Mouse (Mus musculus) lung, embryonic 14.5 days (tissue): ENCODE results near the gene Map2k7. TPM values are rescaled to one million over a fixed set of nuclear protein-coding genes. Genes with fewer than 3 reads are reported as not detected.
A peak's percentile ranks its signal among the peaks of the same experiment; 100 is the strongest.
"Not testable (repeated sequence)": the region's sequence is repeated elsewhere in the genome, so short reads cannot be mapped to it uniquely, and the experiment has no call there.

Experiments
- ATAC-seq: fragments of 200-750 bp; cut with Nextera tagmentation; 2 replicates; pipeline ENCODE4 v1.8.0; 2017; ENCODE audit warnings: mild to moderate bottlenecking, moderate TSS enrichment, moderate library complexity; ENCODE audit not compliant: insufficient read depth
- DNase-seq: peaks from one replicate; pipeline ENCODE4 v3.0.0-alpha.2; 2015
- H3K27ac ChIP-seq: fragments of 300-500 bp; sonication (generic); 2 replicates; pipeline ENCODE4 v1.5.1; 2014; ENCODE audit warnings: low read depth, mild to moderate bottlenecking, moderate library complexity
- H3K27me3 ChIP-seq: fragments of 300-500 bp; sonication (generic); 2 replicates; pipeline ENCODE4 v1.6.1; 2014; ENCODE audit warnings: low read length, control low read depth; ENCODE audit not compliant: insufficient read depth
- H3K36me3 ChIP-seq: fragments of 300-500 bp; sonication (generic); 2 replicates; pipeline ENCODE4 v1.6.1; 2014; ENCODE audit warnings: control low read depth; ENCODE audit not compliant: insufficient read depth
- H3K4me1 ChIP-seq: fragments of 300-500 bp; sonication (generic); 2 replicates; pipeline ENCODE4 v1.6.1; 2014; ENCODE audit warnings: antibody characterized with exemption, control low read depth; ENCODE audit not compliant: insufficient read depth
- H3K4me2 ChIP-seq: fragments of 300-500 bp; sonication (generic); 2 replicates; pipeline ENCODE4 v1.6.1; 2014; ENCODE audit warnings: mild to moderate bottlenecking
- H3K4me3 ChIP-seq: fragments of 300-500 bp; sonication (generic); 2 replicates; pipeline ENCODE4 v1.5.1; 2014; ENCODE audit warnings: low read depth, low read length
- H3K9ac ChIP-seq: fragments of 300-500 bp; sonication (generic); 2 replicates; pipeline ENCODE4 v1.6.1; 2014
- H3K9me3 ChIP-seq: fragments of 300-500 bp; sonication (generic); 2 replicates; pipeline ENCODE4 v1.6.1; 2016; ENCODE audit warnings: low read depth, low read length, control low read depth
- CTCF ChIP-seq: IDR thresholded peaks from 2 replicates; pipeline ENCODE4 v1.5.1; 2016; ENCODE audit warnings: antibody characterized with exemption, low read depth
- WGBS: fragments of 180-500 bp; shearing (Covaris S2); extraction: QIAGEN DNeasy Blood & Tissue Kit; methylation state at CpG from one replicate; pipeline ENCODE4 v1.1.7; 2014; 5-methylcytosine and 5-hydroxymethylcytosine counted together
- polyA plus RNA-seq: library from polyadenylated mRNA; unstranded; fragments of >200 nt; fragmentation: Nextera tagmentation; extraction: Ambion mirVana; gene quantifications from 2 replicates; pipeline ENCODE4 v1.2.1, GENCODE M21; 2014

Map2k7 gene
- polyA plus RNA-seq, 1 experiment from 2014 or later: 20.9 TPM

DNA sequence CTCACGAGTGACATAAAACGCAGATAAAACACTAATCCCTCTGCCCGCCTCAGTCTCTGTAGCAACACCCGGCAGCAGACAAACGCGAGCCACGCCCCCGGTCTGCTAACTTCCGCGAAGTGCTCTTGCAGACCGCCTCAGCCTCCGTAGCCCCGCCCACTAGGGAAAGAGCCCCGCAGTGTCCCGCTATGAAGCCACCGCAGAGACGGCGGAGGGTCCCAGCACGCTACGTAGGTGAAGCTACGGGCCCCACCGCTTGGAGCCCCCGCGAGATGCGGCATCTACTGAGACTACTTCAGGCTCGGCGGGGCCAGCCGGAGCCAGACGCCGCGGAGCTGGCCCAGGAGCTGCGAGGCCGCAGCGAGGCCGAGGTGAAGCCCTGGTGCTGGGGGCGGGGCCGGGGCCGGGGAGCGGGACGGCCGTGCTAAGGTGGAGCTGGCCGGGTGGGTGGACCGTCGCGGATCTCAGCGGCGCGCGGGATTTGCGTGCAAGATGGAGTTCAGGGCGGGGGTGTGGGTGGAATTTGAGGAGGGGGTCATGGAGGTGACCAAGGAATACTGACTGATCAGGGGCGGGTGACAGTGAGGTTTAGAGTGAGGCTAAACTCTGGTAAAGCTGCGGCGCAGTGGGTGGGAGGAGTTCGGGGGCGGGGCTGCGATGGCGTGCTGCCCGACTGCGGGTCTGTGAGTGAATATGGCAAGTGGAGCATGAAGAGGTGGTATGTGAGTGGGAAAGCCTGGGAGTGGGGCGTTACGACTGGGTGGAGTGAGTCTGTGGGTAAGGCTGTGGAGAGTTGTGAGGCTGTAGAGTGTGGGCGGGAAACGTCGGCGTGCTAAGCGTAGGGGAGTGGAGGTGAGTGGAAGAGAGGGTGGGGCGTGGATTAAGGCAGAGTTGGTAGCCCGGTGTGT, 14.6 kb downstream of the Map2k7 start, which contains the start of gene Snapc2:
TSS of gene Snapc2 (plus strand) at position 147 of the 908 bp plus-strand sequence.
- no peaks in the 10 kb centered on the region for H3K9me3 ChIP-seq
- DNase-seq (peak; percentile 99), ATAC-seq (peak; percentile 91)
- H3K27me3 ChIP-seq: no peaks in the 10 kb centered on the region
- 1% methylated on average over 69 of the region's 69 CpGs for whole genome bisulfite sequencing
- peak within 1 kb of the TSS; percentile 73 for H3K4me3 ChIP-seq
- H3K36me3 ChIP-seq: peaks cover 39% of the 10 kb centered on the region
- H3K27ac ChIP-seq: peak within 1 kb of the TSS; percentile 84
- H3K4me1 ChIP-seq: 0 out of 2 replicates have a peak, but pooled peaks cover 3% of the 10 kb centered on the region
- TF ChIP-seq CTCF: no peak
- peak within 1 kb of the TSS; percentile 81 for H3K4me2 ChIP-seq
- peak within 1 kb of the TSS; percentile 67 for H3K9ac ChIP-seq

- H3K9me3 ChIP-seq: no peaks in the 10 kb centered on the region
- DNase-seq (peak; percentile 75), ATAC-seq (no peak)
- peak; percentile 58 for TF ChIP-seq CTCF
- peak overlapping the region; percentile 67 for H3K9ac ChIP-seq
- 0 out of 2 replicates have a peak, but pooled peaks cover 3% of the 10 kb centered on the region for H3K4me1 ChIP-seq
- peak overlapping the region; percentile 73 for H3K4me3 ChIP-seq
- H3K4me2 ChIP-seq: peak overlapping the region; percentile 81
- WGBS: 57% methylated on average over 6 of the region's 6 CpGs
- peaks cover 35% of the 10 kb centered on the region for H3K36me3 ChIP-seq
- H3K27ac ChIP-seq: no peak overlapping the region
- H3K27me3 ChIP-seq: no peaks in the 10 kb centered on the region
Observed at GRCm38 (mm10) chr8:4254001-4254400, 15.5 kb downstream of the Map2k7 start.

DNA sequence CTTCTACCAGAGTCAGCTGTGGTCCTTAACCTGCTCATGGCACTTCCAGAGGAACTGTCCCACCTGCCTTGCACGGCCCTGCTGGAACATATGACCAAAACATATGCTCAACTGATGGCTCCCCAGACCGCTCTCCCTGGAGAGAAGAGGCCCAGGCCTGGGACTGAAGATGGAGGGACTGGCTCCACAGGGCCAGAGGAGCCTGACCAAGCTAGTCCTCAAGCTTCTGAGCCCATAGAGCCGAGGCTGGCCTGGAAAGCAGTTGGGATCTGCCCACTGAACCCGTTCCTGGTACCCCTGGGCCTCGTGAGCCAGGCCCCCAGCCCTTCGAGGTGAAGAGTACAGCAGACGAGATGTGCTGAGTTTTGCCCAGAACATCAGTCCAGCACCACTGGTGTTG, 16.9 kb downstream of the Map2k7 start:
- H3K4me3 ChIP-seq, H3K27me3 ChIP-seq, H3K4me2 ChIP-seq, H3K4me1 ChIP-seq, DNase-seq, H3K9ac ChIP-seq, H3K9me3 ChIP-seq, H3K27ac ChIP-seq, ATAC-seq: not testable (repeated sequence)
- peaks cover 41% of the 10 kb centered on the region for H3K36me3 ChIP-seq
- WGBS: 80% methylated on average over 7 of the region's 7 CpGs

- Histone ChIP-seq H3K9me3 (no peaks in the 10 kb centered on the region), H3K27me3 (no peaks in the 10 kb centered on the region), H3K4me2 (peak overlapping the region; percentile 77), H3K36me3 (peaks cover 54% of the 10 kb centered on the region), H3K27ac (no peak overlapping the region), H3K4me1 (0 out of 2 replicates have a peak, but pooled peaks cover 3% of the 10 kb centered on the region), H3K4me3 (no peak overlapping the region), H3K9ac (no peak overlapping the region; the same call in 1 of the 2 replicates)
- peak; percentile 28 for DNase-seq
- ATAC-seq: no peak
- no peak for TF ChIP-seq CTCF
- 48% methylated on average over 4 of the region's 4 CpGs for WGBS
Observed at GRCm38 (mm10) chr8:4256911-4257310, 18.4 kb downstream of the Map2k7 start.

DNA sequence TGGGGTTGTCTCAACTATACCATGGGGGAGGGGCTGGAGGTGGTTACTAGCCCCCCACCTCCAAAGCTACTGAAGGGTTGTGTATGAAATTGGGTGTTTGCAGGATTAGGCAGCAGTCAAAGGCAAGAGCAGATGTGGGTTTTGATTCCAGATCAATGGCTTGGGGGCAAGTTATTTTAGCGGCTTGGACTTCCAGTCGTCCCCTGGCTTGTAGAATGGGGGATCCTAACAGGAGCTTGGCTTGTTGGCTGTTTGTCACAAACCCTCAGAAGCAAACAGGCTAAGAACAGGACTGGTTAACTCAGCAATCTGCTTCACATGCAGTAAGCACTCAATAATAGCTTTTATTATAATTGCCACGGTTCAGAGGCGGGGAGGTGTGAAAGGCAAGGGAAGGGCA, 18.8 kb downstream of the Map2k7 start:
- H3K4me3 ChIP-seq: no peak overlapping the region
- H3K9me3 ChIP-seq: no peaks in the 10 kb centered on the region
- WGBS: 78% methylated on average over 4 of the region's 4 CpGs
- DNase-seq: no peak
- H3K27ac ChIP-seq: no peak overlapping the region; the same call in 1 of the 2 replicates
- no peak overlapping the region; the same call in 1 of the 2 replicates for H3K9ac ChIP-seq
- peak overlapping the region; percentile 77 for H3K4me2 ChIP-seq
- H3K36me3 ChIP-seq: peaks cover 59% of the 10 kb centered on the region
- no peak for ATAC-seq
- 0 out of 2 replicates have a peak, but pooled peaks cover 3% of the 10 kb centered on the region for H3K4me1 ChIP-seq
- no peak for TF ChIP-seq CTCF
- H3K27me3 ChIP-seq: no peaks in the 10 kb centered on the region

- DNase-seq (peak; percentile 90), ATAC-seq (peak; percentile 59)
- WGBS: 2% methylated on average over 35 of the region's 35 CpGs
- peak overlapping the region; percentile 82 for H3K4me3 ChIP-seq
- H3K9me3 ChIP-seq: no peaks in the 10 kb centered on the region
- H3K27ac ChIP-seq: peak overlapping the region; percentile 83; the same call in 1 of the 2 replicates
- peaks cover 67% of the 10 kb centered on the region for H3K36me3 ChIP-seq
- peak overlapping the region; percentile 85 for H3K9ac ChIP-seq
- no peaks in the 10 kb centered on the region for H3K4me1 ChIP-seq
- H3K27me3 ChIP-seq: no peaks in the 10 kb centered on the region
- peak overlapping the region; percentile 77 for H3K4me2 ChIP-seq
- TF ChIP-seq CTCF: peak; percentile 98
Observed at GRCm38 (mm10) chr8:4258233-4258632, 19.7 kb downstream of the Map2k7 start.

- H3K4me3 ChIP-seq: peak overlapping the region; percentile 82
- no peaks in the 10 kb centered on the region for H3K4me1 ChIP-seq
- peaks cover 72% of the 10 kb centered on the region for H3K36me3 ChIP-seq
- DNase-seq (no peak), ATAC-seq (peak; percentile 77)
- no peak for TF ChIP-seq CTCF
- peak overlapping the region; percentile 77 for H3K4me2 ChIP-seq
- peak overlapping the region; percentile 83 for H3K27ac ChIP-seq
- H3K9me3 ChIP-seq: no peaks in the 10 kb centered on the region
- peak overlapping the region; percentile 85 for H3K9ac ChIP-seq
- under 1% methylated on average over 32 of the region's 32 CpGs for WGBS
- no peaks in the 10 kb centered on the region for H3K27me3 ChIP-seq
Observed at GRCm38 (mm10) chr8:4258678-4259077, 20.1 kb downstream of the Map2k7 start.
